Mouse (Mus musculus) kidney, adult 11 months (tissue): Measurements from ENCODE around the gene Ube2v1.
"Not testable (repeated sequence)": the region's sequence is repeated elsewhere in the genome, so short reads cannot be mapped to it uniquely, and the experiment has no call there.

Source experiments
- DNase-seq: peaks from one replicate; pipeline ENCODE4 v3.0.0; 2022

Gene Ube2v1

DNA sequence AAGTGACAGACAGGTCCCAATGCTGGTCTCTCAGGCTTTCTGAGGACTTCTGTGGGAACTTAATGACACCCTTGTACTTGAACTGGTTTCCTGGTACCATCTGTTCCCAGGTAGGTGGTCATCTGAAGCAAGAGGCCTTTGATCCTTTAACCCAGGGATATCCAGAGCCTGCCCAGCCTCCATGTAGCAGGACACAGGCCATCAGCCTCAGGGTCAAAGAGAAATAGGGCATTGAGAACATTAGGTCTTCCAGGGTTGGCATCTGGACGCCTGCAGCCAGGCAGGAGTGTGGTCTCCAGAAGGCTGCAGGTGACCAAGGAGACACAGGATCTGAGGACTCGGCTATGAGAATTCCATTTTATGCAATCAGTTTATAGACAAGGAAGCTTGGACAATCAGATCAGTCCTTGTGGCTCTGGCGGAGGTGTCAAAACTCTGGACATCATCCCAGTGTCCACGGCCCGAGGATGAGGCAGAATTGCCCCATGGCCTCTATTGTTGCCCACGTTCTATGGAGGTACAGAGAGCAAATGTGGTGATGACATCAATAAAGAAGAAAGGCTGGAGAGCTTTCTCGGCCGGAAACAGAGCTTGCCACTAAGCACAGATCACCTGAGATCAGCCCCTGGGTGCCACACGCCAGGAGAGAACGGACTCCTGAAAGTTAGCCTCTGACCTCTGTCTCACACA lies 23.2 kb upstream of the Ube2v1 start:
- no peak for DNase-seq

DNA sequence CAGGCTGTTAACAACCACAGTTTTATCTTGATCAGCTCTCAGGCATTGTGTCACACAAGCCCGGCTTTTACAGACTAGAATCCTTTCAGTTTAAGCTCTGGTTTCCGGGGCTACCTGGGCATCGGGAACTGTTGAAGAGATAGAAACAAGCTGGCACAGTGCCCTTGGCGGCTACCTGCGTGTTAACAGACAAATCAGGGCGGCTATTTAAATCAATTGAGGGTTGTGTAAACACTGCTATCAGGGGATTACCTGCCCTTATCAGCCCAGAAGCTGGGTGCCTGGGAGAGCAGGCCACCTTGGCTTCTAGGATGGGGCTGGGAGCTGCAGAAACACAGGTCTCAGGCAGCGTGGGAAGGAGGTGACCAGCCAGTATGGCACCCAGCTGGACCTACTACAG lies 20.8 kb upstream of the Ube2v1 start:
- no peak for DNase-seq

DNA sequence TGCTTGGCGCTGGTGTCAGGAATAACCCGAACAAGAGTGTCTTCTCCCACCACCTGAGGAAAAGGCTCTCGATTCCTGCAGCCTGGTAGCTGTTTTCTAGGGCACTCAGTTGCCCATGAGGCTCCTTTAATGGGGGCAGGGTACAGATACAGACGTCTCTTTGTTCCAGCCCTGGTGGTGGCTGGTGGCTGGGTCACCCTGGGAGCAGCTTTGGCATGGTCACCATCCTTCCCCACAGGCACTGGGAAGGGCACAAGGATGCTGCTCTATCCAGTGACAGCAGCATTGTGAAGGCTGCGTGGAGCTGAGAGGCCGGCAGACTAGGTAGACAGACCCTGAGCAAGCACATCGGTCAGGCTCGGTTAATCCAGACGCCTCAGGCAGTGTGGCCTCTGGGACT lies 19.7 kb upstream of the Ube2v1 start:
- DNase-seq: no peak

DNA sequence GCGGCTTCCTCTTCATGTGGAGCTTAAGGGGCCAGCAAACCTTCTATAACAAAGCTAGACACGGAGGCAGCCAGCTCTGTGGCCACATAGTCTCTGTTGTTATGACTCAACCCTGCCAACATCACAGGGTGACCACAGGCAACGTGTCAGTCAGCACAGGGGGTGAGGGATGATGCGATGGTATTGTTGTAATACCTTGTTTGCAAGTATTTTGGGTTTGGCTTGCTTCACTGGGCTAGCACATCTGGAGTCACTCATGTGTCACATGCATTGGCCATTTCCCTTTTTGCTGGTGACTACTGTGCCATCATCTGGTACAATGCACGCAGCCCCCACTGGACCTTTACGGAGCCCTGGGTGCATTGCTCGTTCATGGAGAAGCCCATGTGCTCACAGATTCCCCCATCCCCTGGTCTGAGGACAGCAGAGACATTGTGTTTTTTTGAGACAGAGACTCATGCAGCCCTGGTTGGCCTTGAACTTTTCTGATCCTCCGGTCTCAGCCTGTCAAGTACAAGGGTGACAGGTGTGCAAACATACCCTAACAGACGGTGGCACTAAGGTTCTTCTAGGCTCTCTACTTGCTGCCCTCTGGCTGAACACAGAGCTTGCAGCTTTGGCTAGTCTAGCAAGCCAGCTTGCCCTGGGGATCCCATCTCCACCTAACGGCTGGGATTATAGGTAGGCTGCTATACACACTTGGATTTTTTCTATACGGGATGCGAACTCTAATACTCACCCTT lies 17.6 kb upstream of the Ube2v1 start:
- no peak for DNase-seq

DNA sequence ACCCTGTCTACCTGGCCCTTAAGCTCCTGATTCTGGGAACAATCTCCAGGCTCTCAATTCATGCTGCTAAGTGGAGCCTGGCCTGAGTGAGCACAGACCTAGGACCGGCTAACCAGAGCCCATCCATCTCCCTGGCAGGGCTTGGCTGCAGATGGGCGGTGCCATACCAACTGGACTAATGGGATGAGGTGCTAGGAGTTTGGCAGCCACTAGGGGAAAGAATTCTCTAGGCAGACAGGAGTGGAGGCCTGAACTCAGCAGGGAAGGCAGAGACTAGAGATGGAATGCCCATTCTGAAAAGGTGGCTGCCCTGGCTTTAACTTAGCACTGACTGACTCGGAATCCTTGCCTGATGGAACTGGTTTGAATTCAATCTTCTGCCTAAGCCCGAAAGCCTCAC lies 14.5 kb upstream of the Ube2v1 start:
- DNase-seq: no peak

DNA sequence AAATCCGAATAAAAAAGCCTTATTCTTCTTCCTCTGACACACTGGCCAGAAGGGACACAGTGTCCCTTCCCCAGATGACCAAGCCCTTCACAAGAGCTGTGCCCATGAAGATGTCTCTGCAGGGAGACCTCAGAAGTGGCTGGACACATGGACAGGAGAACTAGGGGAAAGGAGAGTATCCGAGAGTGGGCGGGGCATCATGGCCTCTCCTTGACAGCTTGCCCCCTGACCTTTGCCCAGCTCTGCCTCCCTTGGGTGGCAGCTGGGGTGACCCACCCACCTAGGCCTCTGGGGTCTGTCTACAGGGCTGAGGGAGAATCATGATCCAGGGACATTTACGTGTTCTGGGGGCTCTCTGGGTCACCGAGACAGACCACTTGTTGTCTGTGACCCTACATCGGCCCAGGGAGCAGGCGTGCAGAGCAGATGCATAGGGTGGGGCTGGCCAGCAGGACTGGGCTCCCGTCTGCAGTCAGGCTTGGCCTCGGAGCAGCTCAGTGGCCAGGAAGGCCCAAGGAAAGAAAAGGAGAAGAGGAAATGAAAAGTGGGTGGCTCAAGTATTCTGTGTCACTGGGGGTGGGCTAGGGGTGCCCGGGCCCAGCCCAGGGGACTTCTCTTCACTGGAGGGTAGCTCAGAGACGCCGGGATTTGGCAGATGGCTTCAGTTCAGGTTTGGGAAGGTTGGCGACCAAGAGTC lies 11.6 kb upstream of the Ube2v1 start:
- not testable (repeated sequence) for DNase-seq

DNA sequence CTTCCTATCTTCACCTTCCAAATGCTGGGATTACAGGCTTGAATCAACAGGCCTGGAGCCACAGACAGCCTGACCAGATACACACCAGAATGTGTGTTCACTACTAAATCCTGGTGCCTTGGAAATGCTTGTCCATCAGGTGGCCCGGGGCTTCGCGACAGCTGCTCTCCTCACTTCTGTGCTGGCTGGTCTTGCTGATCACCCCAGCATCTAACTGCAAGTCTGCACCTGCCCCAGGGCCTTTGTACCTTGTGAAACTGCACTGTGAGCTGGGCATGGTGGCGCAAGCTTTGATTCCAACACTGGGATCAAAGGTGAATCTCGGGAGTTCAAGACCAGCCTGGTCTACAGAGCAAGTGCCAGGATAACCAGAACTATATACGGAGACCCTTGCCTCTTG lies 10.3 kb upstream of the Ube2v1 start:
- DNase-seq: no peak

DNA sequence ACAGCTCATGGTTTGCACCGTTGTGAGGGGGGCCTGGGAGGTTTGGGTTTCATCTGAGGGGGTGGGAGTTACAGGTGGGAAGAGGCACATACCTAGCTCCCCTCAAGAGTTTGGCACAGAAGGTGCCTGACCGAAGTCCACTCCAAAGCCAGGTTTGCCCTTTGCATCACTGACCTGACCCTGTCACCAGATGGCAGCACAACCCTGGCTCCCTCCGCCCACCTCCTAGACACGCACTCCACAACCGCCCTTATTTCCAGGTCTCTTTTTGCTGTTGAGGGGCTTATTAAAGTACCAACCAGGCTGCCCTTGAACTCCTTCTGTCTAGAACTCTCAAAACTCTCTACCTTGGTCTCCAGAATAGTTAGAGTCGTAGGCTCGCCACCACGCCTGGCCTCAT lies 9.4 kb upstream of the Ube2v1 start:
- DNase-seq: peak; percentile 78

DNA sequence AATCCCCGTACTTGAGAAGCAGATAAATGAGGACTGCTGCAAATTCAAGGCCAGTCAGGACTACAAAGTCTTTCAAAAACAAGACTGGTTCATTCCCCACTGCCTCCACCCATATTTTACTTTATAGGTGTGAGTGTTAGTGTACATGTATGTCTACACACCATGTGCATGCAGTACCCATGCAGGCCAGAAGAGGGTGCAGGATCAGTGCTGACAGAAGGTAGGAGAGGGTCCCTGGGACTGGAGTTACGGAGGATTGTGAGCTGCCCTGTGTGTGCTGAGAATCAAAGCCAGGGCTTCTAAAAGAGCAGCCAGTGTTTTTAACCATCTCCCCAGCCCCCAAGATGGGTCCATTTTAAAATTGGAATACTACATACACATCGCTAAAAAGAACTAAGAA lies 8.4 kb upstream of the Ube2v1 start:
- no peak for DNase-seq

DNA sequence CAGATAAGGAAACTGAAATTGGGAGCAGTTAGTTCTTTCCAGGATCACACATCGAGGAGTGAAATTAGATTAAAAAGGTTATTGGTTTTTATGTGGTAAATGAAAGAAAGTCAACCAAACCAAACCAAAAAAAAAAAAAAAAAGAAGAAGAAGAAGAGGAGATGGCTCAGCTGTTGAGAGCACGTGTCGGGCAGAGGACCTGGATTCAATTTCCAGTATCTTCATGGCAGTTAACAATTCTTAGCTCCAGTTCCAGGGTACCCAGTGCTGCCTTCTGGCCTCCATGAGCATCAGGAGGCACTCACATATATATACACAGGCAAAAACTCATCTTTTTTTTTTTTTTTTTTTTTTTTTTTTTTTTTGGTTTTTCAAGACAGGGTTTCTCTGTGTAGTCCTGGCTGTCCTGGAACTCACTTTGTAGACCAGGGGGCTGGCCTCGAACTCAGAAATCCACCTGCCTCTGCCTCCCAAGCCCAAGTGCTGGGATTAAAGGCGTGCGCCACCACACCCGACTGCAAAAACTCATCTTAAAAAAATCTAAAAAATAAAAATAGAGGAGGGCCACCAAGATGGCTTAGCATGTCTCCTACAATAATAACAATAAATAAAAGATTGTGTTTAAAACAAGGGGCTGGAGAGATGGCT lies 3.1 kb upstream of the Ube2v1 start:
- DNase-seq: no peak

DNA sequence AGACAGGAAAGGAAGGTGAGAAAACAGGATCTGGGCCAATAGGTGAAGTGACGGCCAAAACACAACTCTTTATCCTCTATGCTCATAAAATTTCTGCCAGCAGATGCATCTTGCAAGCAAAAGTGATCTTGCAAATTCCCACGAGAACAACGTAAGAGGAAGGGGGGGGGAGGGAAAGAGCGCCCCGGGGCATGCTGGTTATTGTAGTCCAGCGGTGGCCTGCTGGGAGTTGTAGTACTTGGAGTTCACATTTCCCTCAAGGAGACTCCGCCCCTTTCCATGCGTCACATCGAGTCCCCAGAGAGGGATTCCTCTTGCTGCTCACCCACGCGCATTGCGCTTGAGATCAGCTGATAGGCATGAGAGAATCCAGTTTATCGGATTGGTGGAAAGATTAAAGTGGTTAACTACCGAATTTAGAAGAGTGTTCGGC lies 2.5 kb upstream of the Ube2v1 start:
- DNase-seq: peak; percentile 97

DNA sequence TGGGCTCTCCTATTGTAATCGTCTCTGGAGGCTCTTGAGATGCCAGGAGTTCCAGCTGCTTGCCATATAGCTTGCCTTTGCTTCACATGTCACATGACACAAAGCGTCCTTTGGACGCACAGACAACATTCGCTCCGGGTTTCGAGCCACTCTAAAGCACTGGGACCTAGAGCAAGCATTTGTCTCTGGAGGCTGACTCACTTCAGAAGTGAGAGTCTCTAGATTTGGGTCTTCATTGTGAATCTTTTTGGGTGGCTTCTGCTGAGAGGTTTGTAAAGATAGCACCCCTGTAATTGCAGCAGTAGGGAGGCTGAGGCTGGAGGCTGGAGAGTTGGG lies 1.6 kb upstream of the Ube2v1 start:
- no peak for DNase-seq

DNA sequence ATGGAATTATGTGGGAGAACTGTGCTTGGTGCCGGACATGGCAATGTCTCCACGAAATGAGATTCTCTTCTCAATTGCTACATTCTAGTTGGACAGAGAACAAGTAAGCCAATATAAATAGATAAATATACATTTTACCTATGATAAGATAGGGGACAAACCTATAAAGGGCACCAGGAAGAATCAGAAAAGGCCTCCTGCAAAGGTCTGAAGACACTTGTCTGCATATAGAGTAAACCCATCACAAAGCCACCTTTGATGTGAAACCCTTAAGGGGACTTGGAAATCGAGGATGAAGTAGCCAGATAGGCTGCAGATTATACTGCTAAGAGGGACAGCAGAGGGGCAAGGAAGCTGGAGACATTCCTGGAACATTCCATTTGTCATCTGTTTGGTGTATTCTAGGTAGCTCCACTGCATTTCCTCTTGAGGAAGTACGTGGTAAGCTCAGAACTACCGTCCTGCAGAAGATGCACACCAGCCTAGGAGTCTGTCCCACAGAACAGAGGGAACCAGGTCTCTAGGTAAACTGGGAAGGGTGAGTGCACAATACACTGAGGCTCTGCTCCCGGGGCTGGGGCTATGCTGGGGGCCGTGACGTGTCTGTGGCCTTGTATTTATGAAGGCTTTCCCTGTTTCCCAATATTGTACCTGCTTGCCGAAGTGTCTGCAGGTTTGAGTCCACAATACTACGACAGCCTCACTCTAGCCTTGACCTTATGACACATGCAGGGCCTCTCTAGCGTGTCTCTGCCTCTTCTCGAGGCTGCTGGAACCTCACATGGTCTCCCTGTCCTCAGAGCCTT lies 1.0 kb upstream of the Ube2v1 start:
- DNase-seq: no peak

DNA sequence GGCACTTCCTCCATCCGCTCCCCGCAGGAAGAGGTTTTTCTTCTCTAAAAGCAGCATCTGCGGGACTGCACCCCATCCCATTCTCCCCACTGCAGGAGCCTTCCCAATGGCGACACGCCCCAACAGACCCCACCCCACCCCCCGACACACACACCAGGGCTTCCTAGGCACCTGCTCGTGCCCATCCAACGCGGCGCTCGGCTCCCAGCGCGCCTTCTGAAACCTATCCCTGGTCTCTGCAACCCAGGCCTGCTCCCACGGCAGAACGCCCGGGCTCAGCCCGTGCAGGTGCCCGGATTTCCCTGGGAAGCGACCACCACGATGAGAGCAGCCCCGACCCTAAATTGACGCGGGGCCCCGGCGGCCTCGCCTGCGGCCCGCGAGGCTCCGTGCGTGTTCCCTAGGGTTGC lies 709 bp downstream of the Ube2v1 start:
- peak; percentile 50 for DNase-seq

DNA sequence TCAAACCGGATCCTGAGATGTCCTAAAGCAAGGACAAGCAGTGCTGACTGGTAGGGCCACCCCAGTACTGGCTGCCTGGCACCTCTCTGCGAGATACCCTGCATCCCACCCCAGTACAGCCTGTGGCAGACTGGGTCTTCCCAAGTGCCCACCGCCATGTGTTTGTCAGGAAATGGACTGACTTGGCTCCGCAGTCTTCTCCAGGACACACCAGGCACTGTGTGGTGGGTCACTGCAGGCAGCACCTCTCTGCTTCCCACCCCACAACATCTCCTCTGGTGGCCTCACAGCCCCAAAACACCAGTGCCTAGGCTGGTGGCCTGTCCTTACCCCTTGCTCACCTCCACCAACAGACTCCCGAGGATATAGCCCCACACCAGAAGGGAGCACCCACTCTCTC lies 1.5 kb downstream of the Ube2v1 start:
- no peak for DNase-seq

DNA sequence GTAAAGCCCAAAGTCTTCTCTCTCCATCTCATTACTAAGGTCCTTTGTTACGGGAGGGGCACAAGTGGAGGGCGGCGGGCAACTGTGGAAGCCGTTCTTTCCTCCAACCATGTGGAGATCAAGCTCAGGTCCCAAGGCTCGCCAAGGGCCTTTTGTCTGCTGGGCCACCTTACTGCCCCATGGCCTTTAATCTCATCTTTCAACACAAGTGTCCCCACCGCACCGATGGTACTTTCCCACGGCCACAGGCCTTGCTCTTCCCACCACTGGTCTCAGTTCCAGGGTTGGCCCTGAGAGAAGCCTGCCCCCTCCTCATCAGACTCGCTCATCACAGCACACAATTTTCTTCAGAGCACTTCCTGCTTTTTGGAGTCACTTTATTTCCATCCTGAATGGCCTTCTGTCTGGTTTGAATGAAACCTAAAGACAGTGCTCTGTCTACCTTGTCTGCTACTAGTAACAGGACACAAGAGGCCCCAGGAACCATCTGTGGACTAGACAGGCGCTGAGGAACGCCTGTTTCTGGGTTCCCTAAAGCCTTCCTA lies 2.2 kb downstream of the Ube2v1 start:
- no peak for DNase-seq

DNA sequence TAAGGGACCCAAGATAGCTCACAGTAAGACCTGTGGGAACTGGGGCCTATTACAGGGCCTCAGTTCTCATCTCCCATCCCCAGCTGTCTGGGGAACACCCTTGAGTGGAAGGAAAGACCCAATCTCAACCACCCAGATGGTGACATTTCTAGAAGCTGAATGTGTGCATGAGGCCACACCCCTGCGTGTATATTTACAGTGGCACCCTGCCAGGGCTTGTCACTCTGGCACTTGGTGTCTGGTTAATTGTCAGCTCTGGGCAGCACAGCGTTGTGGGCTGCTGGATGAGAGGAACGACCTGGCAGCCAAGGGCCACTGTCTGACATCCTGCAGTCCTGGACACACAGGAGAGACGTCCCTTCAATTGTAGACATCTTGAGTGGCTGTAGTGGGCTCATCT lies 3.0 kb downstream of the Ube2v1 start:
- peak; percentile 70 for DNase-seq

DNA sequence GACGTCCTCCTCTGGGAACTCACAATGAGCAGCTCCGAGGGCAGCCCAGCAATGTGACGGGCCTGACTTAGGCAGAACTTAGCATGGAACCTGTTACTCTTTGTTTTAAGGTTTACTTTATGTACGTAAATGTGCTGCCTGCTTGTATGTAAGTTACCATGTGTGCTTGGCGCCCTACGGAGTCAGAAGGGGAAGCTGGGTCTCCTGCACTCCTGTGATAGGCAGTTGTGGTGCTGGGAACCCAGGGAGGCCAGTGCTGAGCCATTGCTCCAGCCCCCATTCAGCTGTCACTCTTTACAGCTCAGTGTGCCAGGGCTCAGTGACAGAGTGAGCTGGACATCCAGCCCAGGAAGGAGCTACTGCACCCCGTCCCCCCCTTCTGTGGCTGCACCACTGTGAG lies 4.9 kb downstream of the Ube2v1 start:
- DNase-seq: no peak

DNA sequence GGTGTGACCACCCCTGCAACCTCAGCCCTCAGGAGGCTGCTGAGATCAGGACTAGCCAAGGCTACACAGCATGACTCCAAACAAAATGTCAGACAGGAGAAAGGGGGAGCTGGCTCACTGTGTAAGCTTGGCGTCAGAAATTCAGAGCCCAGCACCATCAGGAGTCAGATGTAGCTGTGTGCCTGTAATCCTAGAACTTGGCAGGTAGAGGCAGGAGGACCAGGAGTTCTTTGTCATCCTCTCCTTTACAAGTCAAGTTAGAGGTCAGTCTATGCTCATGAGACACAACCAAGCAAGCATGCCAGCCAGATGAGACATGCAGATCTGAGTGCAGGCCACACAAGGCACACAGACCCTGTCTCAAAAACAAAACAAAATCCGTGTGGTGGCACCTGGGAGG lies 6.2 kb downstream of the Ube2v1 start:
- DNase-seq: no peak

DNA sequence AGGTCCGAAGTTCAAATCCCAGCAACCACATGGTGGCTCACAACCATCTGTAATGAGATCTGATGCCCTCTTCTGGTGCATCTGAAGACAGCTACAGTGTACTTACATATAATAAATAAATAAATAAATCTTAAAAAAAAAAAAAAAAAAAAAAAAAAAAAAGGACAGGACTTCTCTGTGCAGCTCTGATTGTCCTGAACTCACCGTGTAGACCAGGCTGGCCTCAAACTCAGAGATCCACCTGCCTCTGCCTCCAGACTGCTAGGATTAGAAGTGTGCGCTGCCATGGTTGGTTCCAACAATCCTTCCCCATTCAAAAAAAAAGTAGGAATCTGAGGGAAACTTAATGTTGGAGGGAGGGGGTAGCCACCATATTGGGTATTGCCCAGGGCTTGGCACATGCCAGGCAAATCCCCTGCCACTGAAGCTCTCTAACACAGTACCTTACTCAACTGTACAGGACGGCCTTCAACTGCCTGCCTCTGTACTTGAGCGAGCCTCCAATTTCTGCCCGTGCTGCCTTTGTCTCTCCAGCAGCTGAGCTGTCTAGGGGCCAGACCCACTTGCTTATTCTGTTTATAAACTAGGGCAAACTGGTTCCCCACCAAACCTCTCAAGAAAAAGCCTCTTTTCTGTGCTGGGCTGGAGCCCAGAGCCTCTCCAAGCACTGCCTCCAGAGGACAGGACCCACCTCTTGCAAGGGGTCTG lies 7.4 kb downstream of the Ube2v1 start:
- DNase-seq: no peak

DNA sequence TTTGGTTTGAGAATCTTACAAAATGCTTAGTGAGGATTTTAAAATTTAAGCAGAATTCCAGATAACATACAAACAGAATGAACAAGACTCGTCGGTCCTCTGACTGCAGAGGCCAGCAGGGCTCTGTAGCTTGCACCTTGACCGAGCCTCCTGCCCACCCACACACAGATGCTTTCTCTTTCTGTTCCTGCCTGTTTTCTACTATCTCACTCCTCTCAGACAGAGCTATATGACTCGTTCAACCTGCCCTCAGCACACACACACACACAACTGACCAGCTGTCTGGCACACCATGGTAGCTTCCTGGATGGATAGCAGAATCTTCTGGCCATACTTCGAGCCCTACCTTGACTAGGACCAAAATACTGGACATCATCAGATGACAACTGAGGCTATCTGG lies 8.9 kb downstream of the Ube2v1 start:
- no peak for DNase-seq

DNA sequence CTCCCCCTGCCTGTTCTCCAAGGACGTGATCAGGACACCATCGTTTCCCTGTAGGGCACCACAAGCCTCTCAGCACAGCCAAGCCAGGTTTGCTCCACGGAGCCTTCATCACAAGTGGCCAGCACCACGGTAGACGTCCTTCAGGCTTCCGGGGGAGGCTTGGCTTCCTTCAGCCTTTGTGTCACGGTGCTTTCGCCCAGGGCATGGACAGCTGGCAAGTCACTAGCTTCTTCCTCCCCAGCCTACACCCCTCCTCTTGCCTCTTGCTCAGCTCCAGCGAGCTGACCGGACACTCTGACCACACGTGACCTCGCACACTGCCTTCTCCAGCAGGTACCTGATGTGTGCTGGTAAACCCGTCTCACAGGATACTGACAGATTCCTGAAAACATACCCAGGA lies 9.5 kb downstream of the Ube2v1 start:
- DNase-seq: peak; percentile 53
